Mouse (Mus musculus): ENCODE measurements around the gene Akap7.

Gene Akap7

DNA sequence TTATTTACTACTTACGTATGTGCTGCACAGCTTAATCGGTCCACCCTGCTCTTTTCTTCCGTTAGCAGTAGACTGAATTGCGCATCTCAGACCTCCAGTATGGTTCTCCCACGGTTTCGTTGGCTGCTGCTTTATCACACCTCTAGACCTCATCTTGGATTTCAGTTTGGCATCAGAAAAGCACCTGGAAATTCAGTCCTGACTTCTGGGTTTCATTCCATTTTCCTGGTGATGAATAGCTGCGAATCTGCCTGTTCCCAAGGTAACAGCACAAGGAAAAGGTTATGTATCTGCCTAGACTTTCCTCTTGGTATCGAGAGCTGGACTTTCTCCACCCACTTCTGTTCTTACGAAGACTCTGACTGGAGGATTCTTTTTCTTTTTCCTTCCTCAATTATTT lies at the start of gene Akap7:
TSS of gene Akap7 (minus strand) at position 101 of the 400 bp plus-strand sequence.
- no peak for DNase-seq (ENCODE audit: low spot score in 2 of 2)

DNA sequence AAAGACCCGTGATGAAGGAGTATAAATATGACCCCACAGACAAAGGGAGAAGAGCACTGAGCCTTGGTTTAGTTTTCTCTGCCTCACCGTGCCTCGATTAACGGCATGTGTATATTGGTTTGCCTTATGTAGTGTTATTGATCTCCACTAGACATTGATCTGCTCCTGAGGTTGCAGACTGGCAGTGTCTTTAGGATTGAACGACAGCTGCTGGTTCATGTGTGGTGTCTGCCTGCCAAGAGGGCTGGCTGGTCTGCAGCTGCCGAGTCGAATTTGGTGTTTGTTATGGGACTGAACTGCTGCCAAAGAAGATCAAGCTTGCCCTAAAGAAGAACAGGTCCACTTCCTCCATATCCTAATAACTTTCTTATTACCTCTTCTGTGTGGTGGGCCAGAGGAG lies 46.7 kb upstream of the Akap7 start:
- DNase-seq (ENCODE audit: low spot score in 2 of 2), result no peak

DNA sequence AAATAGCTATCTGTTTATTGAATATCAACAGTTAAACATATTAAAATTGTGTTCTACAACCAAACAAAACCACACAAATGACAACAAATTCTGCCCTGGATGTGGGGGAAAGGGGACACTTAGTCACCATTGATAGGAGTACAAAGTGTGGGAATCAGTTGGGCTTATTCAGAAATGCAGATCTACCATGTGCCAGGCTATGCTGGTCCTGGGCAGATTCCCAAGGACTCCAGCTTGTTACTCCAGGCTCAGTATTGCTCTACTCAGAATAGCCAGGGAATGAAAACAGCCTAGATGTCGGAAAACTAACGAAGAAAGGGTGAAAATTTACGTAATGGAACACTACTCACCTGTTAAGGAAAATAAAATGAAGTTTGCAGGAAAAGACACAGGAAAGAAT lies 46.3 kb upstream of the Akap7 start:
- no peak for DNase-seq (ENCODE audit: low spot score in 2 of 2)

DNA sequence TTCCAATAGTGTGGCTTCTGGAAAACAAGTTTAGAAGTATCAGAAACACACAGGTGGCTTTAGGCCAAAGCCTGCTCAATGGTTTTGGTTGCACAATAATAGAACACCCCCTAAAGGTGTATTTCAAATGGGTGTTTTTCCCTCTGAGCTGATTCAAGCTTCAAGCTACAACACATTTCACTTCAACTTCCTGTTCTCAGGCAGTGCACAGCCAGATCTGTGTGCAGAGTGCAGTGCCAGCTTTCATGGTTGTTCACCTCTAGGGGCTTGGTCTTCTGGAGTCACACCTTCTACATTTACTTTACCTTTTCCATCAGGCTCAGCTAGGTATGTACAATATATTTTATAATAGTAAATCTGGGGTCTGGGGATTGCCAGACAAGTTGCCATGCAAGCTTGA lies 35.1 kb upstream of the Akap7 start:
- DNase-seq (ENCODE audit: low spot score in 2 of 2), result no peak

DNA sequence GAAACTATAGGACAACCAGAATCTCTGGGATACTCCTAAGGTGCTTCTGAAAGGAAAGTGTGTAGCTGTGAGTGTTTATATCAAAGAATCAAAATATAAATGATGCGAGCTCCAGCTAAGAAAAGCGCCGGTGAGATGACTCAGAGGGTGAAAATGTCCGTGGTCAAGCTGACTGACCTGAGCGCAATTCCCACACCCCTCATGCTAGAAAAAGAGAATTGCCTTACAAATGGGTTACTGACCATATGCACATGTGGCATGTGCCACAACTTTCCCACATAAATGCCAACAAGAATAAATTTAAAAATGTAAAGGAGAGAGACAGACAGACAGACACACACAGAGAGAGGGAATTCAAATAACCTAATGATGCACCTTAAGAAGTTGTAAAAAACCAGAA lies 33.0 kb upstream of the Akap7 start:
- no peak for DNase-seq (ENCODE audit: low spot score in 2 of 2)

DNA sequence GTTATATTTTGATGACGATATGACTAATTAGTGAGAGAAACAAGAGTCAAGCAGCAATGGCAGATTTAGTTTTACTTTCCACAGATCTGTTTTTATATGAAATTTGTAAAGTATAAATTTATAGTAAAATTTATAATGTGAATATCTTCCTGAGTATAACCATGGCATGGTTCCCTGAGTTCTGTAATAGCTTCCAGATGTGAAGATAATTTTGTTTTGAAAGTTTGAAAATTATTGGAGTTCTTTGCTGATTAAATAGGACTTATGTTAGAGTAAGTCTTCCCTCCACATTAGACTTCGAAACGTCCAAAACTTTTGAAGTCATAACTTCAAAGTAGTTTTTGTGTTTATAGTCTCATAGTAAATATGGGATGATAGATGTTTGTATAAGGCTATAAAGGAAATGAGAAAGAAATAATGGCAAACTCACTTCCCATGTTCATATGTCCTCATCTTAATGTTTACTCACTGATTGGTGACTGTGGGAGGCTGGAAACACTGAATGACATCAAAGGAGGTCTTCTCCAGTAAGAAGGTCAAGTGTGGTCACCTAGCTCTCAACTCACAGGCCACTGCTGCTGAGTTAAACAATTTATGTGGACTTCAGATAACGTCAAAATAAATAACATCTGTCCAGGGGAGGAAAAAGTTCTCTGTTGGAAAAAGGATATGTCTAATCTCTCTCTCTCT lies 25.9 kb upstream of the Akap7 start:
- no peak for DNase-seq (ENCODE audit: low spot score in 2 of 2)

DNA sequence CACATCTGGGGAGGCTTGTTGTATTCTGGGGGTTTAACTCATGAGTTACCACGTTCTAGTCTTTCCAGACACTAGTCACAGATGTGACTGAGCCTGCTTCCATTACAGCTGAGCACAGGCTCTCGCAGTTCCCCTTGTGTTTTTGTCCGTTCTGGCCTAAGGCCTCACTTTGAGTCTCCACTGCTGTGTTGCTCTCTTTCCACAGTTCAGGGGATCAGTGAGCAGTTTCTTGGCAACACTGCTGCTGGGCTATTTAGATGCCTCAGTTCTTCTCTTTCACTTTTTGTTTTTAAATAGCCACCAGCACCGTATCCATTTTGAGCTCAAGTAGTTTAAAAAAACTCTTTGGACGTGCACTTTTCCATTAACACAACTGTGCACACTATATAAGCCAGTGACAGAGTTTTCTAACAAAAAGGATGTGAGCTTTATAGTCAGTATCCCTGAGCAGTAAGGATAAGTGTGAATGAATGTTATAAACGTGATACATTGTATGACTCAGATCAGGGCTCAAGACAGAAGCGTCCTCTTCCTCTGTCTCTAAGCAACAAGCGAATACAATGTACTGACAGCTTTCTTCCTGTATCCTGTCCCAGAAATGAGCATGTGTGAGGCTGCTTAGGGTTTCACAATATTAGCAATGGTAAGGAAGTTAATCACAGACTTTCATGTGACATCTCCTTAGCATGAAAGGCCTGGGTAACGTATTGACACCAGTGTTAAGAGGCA lies 23.8 kb upstream of the Akap7 start:
- no peak for DNase-seq (ENCODE audit: low spot score in 2 of 2)

DNA sequence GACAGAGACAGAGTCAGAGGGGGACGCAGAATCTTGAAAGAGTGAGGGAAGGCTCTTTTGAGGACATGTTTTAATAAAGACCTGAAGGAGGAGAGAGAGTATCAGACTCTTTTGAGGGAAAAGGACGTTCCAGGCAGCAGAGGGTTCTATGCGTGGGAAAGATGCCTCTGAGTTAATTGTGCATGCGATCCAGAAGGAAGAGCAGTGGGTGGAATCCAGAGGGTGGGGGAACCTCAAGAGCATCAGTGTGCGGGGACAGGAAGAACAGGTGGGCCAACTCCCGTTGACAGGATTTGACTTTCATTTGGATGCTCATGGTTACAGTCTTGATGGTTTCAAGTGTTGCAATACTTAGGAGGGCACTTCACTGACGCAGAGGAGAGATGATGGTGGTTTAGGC lies 22.4 kb upstream of the Akap7 start:
- DNase-seq (ENCODE audit: low spot score in 2 of 2), result peak in 1 of 2 experiments; percentile 18

DNA sequence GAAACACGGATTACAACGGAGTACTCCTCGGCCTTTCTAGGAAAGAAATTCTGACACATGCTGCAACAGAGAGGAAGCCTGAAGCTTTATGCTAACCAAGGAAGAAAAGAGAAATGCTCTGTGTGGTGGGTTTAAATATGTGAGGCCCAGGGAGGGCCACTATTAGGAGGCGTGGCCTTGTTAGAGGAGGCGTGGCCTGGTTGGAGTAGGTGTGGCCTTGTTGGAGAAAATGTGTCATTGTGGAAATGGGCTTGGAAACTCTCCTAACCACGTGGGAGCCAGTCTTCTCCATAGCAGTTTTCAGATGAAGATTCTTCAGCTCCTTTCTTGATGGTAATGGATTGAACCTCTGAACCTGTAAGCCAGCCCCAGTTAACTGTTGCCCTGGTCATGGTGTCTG lies 19.8 kb upstream of the Akap7 start:
- no peak for DNase-seq (ENCODE audit: low spot score in 2 of 2)

DNA sequence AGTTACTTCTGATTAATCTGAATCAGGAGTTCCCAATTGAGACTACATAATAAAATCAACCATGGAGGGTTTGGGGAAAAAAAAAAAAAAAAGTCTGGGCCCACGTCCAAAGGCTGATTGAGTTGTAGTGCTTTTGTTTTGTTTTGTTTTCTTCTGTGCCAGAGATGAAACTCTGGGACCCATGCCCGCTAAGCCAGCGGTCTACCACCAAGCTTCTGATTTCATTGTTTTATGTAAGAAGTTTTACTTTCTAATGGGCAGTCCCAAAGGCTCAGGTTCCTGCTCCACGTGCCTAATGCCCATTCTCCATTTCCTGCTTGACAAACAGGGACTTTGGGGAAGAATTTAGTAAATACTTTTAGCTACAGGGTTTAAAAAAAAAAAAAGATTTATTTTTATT lies 18.0 kb upstream of the Akap7 start:
- DNase-seq (ENCODE audit: low spot score in 2 of 2), result no peak

DNA sequence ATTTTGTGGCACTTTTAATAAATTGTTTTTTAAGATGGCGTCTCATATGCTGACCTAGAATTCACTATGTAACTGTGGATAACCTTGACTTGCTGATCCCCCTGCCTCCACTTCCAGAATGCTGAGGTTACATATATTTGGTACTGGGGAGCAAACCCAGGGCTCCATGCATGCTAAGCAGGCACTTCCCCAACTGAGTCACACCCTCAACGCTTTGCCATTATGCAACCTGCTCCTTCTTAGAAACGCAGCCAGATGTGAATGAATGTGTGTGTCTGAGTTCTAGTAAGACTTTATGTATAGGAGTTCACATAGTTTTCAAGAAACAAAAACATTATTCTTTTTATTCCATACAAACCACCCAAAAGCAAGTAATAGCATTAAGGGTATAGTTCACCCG lies 13.5 kb upstream of the Akap7 start:
- DNase-seq (ENCODE audit: low spot score in 2 of 2), result no peak

DNA sequence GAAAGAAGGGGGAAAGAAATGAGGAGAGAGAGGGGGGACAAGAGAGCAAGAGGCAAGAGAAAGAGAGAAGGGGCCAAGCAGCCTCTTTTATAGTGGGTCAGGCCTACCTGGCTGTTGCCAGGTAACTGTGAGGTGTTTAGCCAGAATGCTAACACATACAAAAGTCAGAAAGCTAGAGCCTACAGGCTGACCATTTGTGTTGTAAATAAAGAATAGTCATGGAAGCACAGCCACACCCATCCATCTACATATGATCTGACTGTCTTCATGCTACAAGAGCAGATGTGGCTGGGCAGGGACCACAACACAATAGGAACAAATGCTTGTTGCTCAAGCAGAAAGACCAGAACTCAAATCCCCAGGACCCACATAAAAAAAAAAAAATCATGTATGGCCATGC lies 11.9 kb upstream of the Akap7 start:
- DNase-seq (ENCODE audit: low spot score in 2 of 2), result no peak

DNA sequence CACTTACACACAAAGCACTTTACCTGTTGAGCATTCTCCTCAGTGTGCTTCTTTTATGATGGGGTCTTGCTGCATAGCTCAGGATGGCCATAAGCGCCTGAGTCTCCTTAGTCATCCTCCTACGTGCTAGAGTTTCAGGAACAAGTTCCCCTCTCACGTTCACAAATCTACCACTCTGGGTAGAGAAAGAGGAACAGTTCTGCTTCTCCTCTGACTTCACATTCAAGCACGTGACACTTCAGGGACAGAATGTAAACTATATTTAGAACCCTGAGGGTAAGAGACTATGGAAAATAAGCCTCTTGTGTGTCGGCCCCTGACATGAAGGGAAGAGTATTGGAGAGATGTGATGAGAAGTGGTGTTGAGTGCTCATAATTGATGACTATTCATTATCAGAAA lies 10.7 kb upstream of the Akap7 start:
- DNase-seq (ENCODE audit: low spot score in 2 of 2), result no peak

DNA sequence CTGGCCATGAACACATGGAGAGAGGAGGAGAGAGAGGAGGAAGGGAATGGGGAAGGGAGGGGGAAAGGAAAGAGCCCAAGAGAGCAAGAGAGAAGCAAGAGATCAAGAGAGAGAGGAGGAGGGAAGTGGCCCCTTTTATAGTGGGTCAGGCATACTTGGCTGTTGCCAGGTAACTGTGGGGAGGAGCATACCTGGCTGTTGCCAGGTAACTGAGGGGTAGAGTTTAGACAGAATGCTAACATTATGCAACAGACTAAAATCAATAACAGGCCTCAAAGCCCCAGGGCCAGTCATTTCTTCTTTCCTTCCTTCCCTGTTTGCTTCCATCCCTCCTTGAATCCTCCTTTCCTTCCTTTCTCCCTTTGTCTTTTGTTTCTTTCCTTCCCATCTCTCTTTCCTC lies 10.0 kb upstream of the Akap7 start:
- no peak for DNase-seq (ENCODE audit: low spot score in 2 of 2)

DNA sequence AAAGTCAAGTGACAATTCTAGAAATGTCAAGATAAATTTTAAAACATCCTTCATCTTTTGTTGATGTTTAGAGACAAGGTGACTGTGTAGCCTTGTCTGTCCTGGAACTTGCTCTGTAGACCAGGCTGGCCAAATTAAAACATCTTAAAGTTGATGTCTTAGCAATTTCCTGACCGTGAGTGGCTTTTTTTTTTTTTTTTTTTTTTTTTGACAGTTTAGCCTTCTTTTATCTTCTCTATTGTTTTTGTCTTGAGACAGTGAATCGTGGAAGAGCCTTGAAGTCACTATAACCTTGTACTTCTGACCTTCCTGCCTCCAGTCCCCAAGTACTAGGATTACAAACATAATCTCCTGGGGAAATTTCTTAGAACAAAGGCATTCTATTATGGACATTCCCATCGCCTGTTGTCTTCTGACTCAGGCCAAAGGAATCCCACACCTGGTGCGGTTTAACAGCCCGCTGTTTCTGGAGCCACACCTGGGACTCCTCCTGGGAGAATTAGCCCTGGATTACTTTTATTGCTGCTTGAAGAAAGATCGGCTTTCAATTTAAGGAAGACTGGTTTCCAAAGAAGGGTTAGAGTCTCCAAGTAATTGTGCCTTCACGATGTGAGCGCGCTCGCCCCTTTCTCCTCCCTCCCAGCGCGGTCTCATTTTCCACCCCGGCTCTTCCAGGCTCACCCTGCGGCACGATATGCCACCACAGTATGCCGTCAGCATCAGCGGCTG lies 6.3 kb upstream of the Akap7 start:
- DNase-seq (ENCODE audit: low spot score in 2 of 2), result no peak

DNA sequence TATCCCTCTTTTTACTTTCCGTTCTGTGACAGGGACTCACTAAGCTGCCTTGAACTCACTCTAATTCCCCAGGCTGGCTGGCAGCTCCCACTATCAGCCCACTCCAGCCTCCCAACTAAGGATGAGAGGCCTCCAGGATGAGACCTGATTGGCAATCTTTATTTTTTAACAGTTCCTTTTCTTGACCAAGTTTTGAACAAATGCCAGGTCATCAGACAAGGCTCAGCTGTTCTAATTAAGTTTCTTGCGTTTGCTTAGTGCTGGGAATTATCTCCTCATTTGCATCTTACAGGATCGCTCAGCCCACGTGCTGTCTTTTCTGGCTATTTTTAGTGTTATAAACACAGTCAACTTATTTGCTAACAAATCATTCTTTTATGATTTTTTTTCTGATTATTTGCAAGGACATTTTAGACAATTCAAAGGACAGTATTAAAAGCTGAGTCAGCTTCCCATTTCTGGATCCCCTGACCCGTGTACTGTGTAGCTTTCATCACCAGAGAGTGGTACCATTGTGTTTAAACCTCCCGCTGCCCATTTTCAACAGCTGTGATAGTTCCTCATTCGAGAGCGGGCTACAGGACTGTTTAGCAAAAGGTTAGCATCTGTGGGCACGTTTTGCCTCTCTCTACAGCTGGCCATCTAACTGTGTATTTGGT lies 4.0 kb upstream of the Akap7 start:
- DNase-seq (ENCODE audit: low spot score in 2 of 2), result no peak

DNA sequence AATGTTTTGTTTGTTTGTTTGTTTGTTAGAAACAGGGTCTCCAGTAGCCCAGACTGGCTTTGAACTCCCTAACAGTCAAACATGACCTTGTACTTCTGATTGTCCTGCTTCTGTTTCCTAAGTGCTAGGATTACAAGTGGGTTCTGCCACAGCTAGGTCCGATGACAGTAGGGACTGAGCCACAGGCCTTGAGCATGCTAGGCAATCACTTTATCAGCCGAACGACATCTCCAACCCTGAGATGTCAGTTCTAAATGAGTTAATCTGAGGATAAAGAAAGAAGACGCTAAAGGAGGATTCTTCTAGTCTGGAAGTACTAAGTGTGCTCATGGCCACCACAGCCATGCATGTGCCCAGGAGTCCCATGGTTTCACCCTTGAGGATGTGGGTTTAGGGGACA lies 3.1 kb upstream of the Akap7 start:
- DNase-seq (ENCODE audit: low spot score in 2 of 2), result no peak

DNA sequence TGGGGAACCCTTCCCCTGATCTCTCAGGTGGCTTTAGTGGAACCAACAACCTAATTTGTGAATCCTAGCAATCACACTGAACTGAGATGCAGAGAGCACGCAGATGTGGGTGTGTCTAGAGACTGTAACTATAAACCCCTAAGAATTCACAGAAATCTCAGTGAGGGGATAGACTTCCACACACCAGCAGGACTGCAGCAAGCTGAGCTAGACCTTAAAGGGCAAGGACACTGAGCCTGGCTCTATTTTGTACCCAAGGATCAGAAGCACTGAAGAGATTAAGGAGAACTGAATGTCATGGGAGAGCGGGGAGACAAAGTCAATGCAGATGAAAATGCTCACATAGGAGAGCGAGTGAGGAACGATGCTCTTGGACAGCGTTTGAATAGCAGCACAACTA lies 2.3 kb upstream of the Akap7 start:
- no peak for DNase-seq (ENCODE audit: low spot score in 2 of 2)

DNA sequence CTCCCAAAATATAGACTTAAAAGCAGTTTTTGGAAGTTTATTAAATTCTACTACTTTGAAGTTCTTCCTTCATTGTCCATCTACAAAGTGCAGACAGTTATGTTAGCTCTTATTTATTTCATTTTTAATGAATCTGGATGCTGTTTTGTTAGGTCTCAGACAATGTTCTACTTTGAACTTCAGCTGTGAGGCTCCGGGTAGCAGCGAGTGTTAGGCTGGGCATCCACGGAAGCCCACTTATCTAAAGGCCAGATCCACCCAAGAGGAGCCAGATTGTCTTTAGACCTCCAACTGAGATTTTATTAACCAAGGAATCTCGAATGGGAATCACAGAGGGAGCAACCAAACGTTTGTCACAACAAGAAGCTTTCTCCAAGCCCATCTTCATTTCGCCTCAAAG lies 2.5 kb downstream of the Akap7 start:
- no peak for DNase-seq (ENCODE audit: low spot score in 2 of 2)

DNA sequence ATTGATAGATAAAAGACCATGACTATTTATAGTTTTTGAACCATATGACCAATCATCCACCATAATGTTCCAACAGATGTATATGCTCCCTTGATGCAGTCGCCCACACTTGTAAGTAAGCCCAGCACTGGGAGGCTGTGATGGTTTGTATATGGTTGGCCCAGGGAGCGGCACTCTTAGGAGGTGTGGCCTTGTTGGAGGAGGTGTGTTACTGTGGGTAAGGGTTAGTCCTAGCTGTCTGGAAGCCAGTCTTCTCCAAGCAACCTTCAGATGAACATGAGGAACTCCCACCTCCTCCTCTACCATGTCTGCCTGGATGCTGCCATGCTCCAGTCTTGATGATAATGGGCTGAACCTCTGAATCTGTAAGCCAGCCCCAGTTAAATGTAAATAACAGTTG lies 3.1 kb downstream of the Akap7 start:
- DNase-seq (ENCODE audit: low spot score in 2 of 2), result no peak

DNA sequence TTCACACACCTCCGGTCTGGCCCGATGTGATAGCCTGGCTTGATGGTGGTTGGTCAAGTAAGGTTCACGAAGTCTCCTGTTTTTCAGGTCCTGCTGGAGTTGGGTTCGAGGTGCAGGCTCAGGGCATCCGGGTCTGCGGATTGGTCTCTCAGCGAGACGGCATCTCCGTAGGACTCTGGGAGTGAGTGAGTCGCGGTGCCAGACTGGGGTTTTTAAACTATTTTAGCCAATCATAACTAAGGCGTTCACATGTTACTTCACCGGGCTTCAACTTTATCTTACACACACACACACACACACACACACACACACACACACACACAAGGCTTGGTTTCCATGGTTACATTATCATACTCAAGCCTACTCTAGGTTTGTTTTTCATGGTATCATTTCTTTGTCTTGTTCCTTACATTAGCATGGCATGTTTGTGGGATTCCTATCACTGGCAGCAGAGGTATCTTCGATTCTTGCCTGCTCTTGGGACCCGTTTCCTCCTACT lies 8.6 kb downstream of the Akap7 start:
- no peak for DNase-seq (ENCODE audit: low spot score in 2 of 2)

DNA sequence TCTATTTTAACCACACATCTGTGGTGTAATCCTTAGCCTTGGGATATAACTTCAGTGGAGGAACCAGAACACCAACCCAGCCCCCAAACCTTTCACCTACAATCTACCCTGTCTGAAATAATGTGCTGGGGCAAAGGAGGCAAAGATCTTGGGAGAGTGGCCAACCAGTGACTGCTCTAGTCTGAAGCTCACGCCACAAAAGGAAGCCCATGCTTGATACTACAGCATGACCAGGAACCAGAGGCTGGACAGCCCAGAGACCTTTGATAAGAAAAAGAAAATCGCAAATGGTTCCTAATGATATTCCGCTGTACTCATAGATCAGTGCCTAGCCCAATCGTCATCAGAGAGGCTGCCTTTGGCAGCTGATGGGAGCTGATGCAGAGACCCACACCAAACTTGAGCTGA lies 9.4 kb downstream of the Akap7 start:
- DNase-seq (ENCODE audit: low spot score in 2 of 2), result no peak
